Comparison of ENCODE assay signal across 11 mouse cellular contexts in the genomic region with DNA sequence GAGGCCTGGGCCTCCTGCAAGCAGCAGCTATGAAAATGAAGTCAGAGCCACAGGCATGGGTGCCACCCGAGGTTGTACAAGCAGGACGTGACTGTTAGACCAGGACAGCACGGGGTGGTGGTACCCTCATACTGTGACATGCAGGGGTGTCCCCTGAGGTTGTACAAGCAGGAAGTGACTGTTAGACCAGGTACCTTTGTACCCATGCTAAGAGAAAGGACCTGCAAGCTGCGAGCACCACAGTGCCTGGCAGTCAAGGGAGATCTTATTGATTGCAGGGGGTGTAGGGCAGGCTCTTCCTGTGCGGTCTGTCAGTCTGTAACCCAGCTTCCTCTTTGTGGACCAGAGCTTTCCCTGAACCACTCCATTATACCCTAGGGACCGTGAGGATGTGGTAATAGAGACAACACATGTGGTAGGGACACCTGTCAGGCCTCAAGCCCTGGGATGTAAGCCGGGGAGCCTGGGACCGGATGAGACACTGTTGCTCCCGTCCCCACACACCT. TPM values are rescaled to one million over a fixed set of nuclear protein-coding genes. Genes with fewer than 3 reads are reported as not detected.
DNase-seq lines count a peak whose midpoint lies in the region; ATAC-seq lines count a peak whose summit lies in the region.
"Had no signal": no experiment of that assay in that cellular context is flagged by ENCODE, and none has a peak within 500 bp of the region (broad histone marks: within the 10 kb centered on the region; RNA-seq: fewer than 3 reads in every experiment).

No protein-coding gene starts in this region.

- H3K4me1 ChIP-seq in liver, embryonic 16.5 days (ENCODE audit: control insufficient read depth, low read depth, low read length) = no peaks in the 10 kb centered on the region

- 15% methylated on average over 9 of the region's 9 CpGs for WGBS in liver, embryonic 16.5 days (ENCODE audit: insufficient replicate concordance)

- no peaks in the 10 kb centered on the region for H3K27me3 ChIP-seq in liver, embryonic 16.5 days (ENCODE audit: control insufficient read depth, insufficient read depth, low read depth, low read length)
- H3K27me3 ChIP-seq: limb, embryonic 15.5 days had no signal

- no peaks in the 10 kb centered on the region for H3K9me3 ChIP-seq in liver, embryonic 16.5 days (replicated peaks; ENCODE audit: control insufficient read depth, low read length)
- H3K9me3 ChIP-seq: limb, embryonic 15.5 days had no signal

- H3K36me3 ChIP-seq in liver, embryonic 16.5 days (ENCODE audit: control insufficient read depth, insufficient read depth) = peaks cover 4% of the 10 kb centered on the region

- H3K9ac ChIP-seq in liver, embryonic 16.5 days (ENCODE audit: low read depth, low read length) = no peak overlapping the region
- H3K9ac ChIP-seq: limb, embryonic 15.5 days had no signal

- H3K27ac ChIP-seq in liver, embryonic 16.5 days (ENCODE audit: low read length) = no peak overlapping the region
- H3K27ac ChIP-seq: limb, embryonic 15.5 days had no signal

- intact Hi-C loops in left cerebral cortex, postnatal 25 days (cut with DNase I) = no loop called here

- H3K4me3 ChIP-seq in liver, embryonic 16.5 days (ENCODE audit: low read depth, low read length) = no peak overlapping the region
- H3K4me3 ChIP-seq: limb, embryonic 15.5 days had no signal

- DNase-seq in CD4-positive helper T cell, adult 2 months (ENCODE audit: low read depth, low spot score) = peak; percentile 81
- DNase-seq in MEL-GATA-1-ER (ENCODE audit: extremely low read depth, low read depth) = peak; percentile 55
- peak; percentile 86 to 89 for DNase-seq in spleen, postnatal 36 days (ENCODE audit: low spot score in 2 of 2)
- DNase-seq in layer of hippocampus, postnatal 36 days = no peak
- no peak for DNase-seq in left cerebral cortex, postnatal 25 days (ENCODE audit: low spot score in 2 of 2)
- no peak for DNase-seq in embryo, embryonic 11 days
- DNase-seq: cerebellum, postnatal 25 days; gastrocnemius, postnatal 10 days; kidney, adult 2 months had no signal

- peak; percentile 35; the same call in 1 of the 2 replicates for ATAC-seq in liver, embryonic 16.5 days (ENCODE audit: low read depth)

- no peak overlapping the region for H3K4me2 ChIP-seq in liver, embryonic 16.5 days (ENCODE audit: low read depth, low read length)
- H3K4me2 ChIP-seq: limb, embryonic 15.5 days had no signal

RNA-seq across cellular contexts. Expression of gene Tedc1, which starts 11.9 kb away (rescaled TPM):
- 9.1 and 9.2 TPM in 2 replicates for polyA plus RNA-seq in liver, embryonic 16.5 days (2015; fragmentation: Nextera tagmentation; extraction: Ambion mirVana)
- 1 to 10 TPM in 1 of 2 experiments, under 1 TPM in 1; 0.82 to 1.5 TPM for total RNA-seq in layer of hippocampus, postnatal 36 days (2021)
- 1 to 10 TPM; 1.4 to 1.8 TPM for total RNA-seq in left cerebral cortex, postnatal 25 days (2021)

RNA-seq across cellular contexts. Expression of gene Tmem121, which starts 17.6 kb away (rescaled TPM):
- polyA plus RNA-seq in liver, embryonic 16.5 days (2015; fragmentation: Nextera tagmentation; extraction: Ambion mirVana) = 0.36 and 0.39 TPM in 2 replicates
- total RNA-seq in layer of hippocampus, postnatal 36 days (2021) = 10 to 100 TPM; 20.5 to 23.8 TPM
- total RNA-seq in left cerebral cortex, postnatal 25 days (2021) = 10 to 100 TPM; 26.3 to 29.6 TPM

RNA-seq across cellular contexts. Expression of gene Crip1, which starts 22.0 kb away (rescaled TPM):
- polyA plus RNA-seq in liver, embryonic 16.5 days (2015; fragmentation: Nextera tagmentation; extraction: Ambion mirVana) = 97.4 and 102 TPM in 2 replicates
- total RNA-seq in layer of hippocampus, postnatal 36 days (2021) = 10 to 100 TPM in 1 of 2 experiments, 1 to 10 TPM in 1; 8.9 to 12.6 TPM
- 10 to 100 TPM; 12.4 to 15.2 TPM for total RNA-seq in left cerebral cortex, postnatal 25 days (2021)

RNA-seq across cellular contexts. Expression of gene Crip2, which starts 28.0 kb away (rescaled TPM):
- polyA plus RNA-seq in liver, embryonic 16.5 days (2015; fragmentation: Nextera tagmentation; extraction: Ambion mirVana) = 41.6 and 43.8 TPM in 2 replicates
- 10 to 100 TPM; 93.0 to 95.4 TPM for total RNA-seq in layer of hippocampus, postnatal 36 days (2021)
- total RNA-seq in left cerebral cortex, postnatal 25 days (2021) = 100 to 1,000 TPM; 160 to 161 TPM

Comparison
In these comparisons a context has a peak if more than half of its experiments do, and no peak if none do; other contexts are left out.
1. DNase-seq: peak in CD4-positive helper T cell, adult 2 months (single experiment), MEL-GATA-1-ER (single experiment) and spleen, postnatal 36 days (2 of 2); none in layer of hippocampus, postnatal 36 days (0 of 2), left cerebral cortex, postnatal 25 days (0 of 2) and embryo, embryonic 11 days (single experiment).